Mouse (Mus musculus) kidney, embryonic 16.5 days (tissue): Measurements from ENCODE around the gene Gp9. TPM values are rescaled to one million over a fixed set of nuclear protein-coding genes. Genes with fewer than 3 reads are reported as not detected.
A peak's percentile ranks its signal among the peaks of the same experiment; 100 is the strongest.
"Not testable (repeated sequence)": the region's sequence is repeated elsewhere in the genome, so short reads cannot be mapped to it uniquely, and the experiment has no call there.

ENCODE experiments used
- ATAC-seq: fragments of 200-750 bp; cut with Nextera tagmentation; 2 replicates; pipeline ENCODE4 v1.8.0; 2017; ENCODE audit warnings: moderate TSS enrichment; ENCODE audit not compliant: low FRiP score, low TSS enrichment
- H3K27ac ChIP-seq: fragments of 300-500 bp; sonication (generic); 2 replicates; pipeline ENCODE4 v1.5.1; 2014; ENCODE audit warnings: low read length
- H3K27me3 ChIP-seq: fragments of 300-500 bp; sonication (generic); 2 replicates; pipeline ENCODE4 v1.6.1; 2014; ENCODE audit warnings: low read length, control low read depth, mixed read lengths; ENCODE audit not compliant: insufficient read depth
- H3K36me3 ChIP-seq: fragments of 300-500 bp; sonication (generic); 2 replicates; pipeline ENCODE4 v1.6.1; 2014; ENCODE audit warnings: low read length, control low read depth, mixed read lengths; ENCODE audit not compliant: insufficient read depth
- H3K4me1 ChIP-seq: fragments of 300-500 bp; sonication (generic); 2 replicates; pipeline ENCODE4 v1.6.1; 2014; ENCODE audit warnings: low read length, control low read depth, mixed read lengths; ENCODE audit not compliant: insufficient read depth
- H3K4me2 ChIP-seq: fragments of 300-500 bp; sonication (generic); replicated peaks from 2 replicates; pipeline ENCODE4 v1.6.1; 2014; ENCODE audit warnings: low read depth, low read length
- H3K4me3 ChIP-seq: fragments of 300-500 bp; sonication (generic); 2 replicates; pipeline ENCODE4 v1.5.1; 2014; ENCODE audit warnings: mild to moderate bottlenecking, low read length
- H3K9ac ChIP-seq: fragments of 300-500 bp; sonication (generic); replicated peaks from 2 replicates; pipeline ENCODE4 v1.6.1; 2014; ENCODE audit warnings: low read length
- H3K9me3 ChIP-seq: fragments of 300-500 bp; sonication (generic); 2 replicates; pipeline ENCODE4 v1.6.1; 2016; ENCODE audit warnings: low read length, control low read depth
- whole genome bisulfite sequencing: fragments of 180-500 bp; shearing (Covaris S2); extraction: QIAGEN DNeasy Blood & Tissue Kit; methylation state at CpG from one replicate; pipeline ENCODE4 v1.1.7; 2014; 5-methylcytosine and 5-hydroxymethylcytosine counted together
- polyA plus RNA-seq: library from polyadenylated mRNA; unstranded; fragments of >200 nt; fragmentation: Nextera tagmentation; extraction: Ambion mirVana; gene quantifications from 2 replicates; pipeline ENCODE4 v1.2.1, GENCODE M21; 2015

The Gp9 gene
- polyA plus RNA-seq, 1 experiment from 2014 or later = 1.6 TPM

DNA sequence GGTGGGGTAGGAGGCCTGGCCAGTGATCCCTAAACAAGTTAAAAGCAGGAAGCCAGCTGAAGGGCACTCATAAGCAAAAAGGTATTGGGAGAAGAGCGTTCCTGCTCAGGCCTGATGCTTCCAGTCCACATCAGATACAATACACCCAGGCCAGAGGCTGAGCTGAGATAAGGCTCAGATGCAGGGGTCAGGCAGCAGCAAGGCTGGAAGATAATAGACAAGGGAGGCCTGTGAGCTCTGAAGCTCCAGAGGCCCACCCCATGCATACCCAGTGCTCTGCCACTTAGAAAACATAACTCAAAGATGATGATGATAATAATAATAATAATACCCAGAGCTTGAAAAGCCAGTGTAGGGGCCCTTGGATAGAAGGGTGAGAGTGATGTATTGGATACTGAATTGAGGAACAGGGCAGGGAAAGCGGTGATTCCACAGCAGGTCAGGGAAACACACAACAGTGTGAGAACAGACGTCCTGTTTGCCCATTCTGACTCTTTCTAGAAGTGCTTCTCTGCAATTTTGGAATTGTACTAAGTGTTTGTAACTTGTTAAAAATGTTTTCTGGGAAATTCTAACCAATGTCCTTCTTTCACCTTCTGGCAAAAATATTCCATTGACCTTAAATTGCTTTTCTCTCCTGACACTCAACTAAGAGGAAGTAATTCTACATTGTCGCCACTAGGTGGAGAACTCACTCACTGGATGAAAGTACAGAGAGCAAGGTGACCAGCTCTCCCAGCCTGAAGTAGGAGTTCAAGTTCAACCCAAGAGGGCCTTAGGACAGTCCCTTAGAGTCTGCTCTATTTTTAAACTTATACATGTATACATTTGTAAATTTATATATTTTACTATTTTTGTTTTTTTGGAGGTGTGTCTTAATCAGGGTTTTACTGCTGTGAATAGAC is 14.2 kb upstream of the Gp9 start:
- Histone ChIP-seq H3K27ac (no peak overlapping the region), H3K4me1 (no peaks in the 10 kb centered on the region), H3K4me3 (no peak overlapping the region), H3K9ac (no peak overlapping the region), H3K27me3 (no peaks in the 10 kb centered on the region), H3K4me2 (no peak overlapping the region), H3K9me3 (0 out of 2 replicates have a peak, but pooled peaks cover 2% of the 10 kb centered on the region), H3K36me3 (no peaks in the 10 kb centered on the region)
- no peak for ATAC-seq
- 70% methylated on average over 4 of the region's 4 CpGs for WGBS

DNA sequence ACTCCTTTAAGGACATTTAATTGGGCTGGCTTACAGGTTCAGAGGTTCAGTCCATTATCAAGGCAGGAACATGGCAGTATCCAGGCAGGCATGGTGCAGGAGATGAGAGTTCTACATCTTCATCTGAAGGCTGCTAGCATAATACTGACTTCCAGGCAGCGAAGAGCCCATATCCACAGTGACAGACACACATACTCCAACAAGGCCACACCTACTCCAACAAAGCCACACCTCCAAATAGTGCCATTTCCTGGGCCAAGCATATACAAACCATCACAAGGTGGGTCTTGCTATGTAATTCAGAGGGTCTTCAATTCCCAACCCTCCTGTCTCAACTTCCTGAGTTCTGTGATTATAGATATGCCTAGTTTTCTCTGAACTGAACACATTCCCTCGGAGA is 13.6 kb upstream of the Gp9 start:
- not testable (repeated sequence) for H3K27ac ChIP-seq, H3K4me3 ChIP-seq, ATAC-seq, H3K4me2 ChIP-seq, H3K4me1 ChIP-seq, H3K9ac ChIP-seq, H3K9me3 ChIP-seq, H3K36me3 ChIP-seq, H3K27me3 ChIP-seq
- WGBS = 98% methylated on average over 2 of the region's 2 CpGs

DNA sequence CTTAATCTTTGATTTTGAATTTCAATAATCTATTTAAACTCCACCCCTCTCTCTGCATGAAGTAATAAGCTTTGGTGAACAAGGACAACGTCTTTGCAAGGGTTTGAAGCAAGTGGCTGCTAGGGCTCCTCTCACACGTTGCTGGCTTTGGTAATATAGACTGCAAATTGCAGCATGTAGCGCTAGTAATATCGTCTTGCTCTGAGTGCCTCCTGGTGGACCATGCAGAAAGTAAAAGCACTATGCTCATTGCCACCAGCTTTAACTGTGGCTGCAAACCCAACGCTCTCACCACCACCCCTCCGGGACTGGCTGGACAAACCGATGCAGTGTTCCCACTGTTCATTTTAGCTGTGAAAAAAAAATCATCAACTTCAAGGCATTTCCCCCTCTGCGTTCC is 7.2 kb upstream of the Gp9 start:
- Histone ChIP-seq H3K27ac (no peak overlapping the region), H3K4me3 (no peak overlapping the region), H3K9me3 (0 out of 2 replicates have a peak, but pooled peaks cover 2% of the 10 kb centered on the region), H3K36me3 (no peaks in the 10 kb centered on the region), H3K4me2 (no peak overlapping the region), H3K27me3 (no peaks in the 10 kb centered on the region), H3K9ac (no peak overlapping the region), H3K4me1 (no peaks in the 10 kb centered on the region)
- WGBS = 56% methylated on average over 8 of the region's 8 CpGs
- ATAC-seq = no peak

DNA sequence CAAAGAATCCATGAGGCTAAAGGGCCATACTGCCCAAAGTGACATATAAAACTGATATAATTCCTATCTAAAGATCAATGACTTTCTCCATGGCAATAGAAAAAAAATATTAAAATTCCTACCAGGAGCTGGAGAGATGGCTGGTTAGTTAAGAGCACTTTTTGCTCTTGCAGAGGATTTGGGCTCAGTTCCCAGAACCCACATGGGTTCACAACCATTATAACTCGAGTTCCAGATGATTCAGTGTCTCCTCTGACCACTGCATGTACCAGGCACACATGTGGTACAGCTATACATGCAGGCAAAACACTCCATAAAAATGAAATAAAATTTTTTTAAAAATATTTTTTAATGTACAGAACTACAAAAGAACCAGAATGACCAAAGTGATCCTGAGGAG is 3.4 kb upstream of the Gp9 start:
- WGBS = 50% methylated on average over 1 of the region's 1 CpGs

DNA sequence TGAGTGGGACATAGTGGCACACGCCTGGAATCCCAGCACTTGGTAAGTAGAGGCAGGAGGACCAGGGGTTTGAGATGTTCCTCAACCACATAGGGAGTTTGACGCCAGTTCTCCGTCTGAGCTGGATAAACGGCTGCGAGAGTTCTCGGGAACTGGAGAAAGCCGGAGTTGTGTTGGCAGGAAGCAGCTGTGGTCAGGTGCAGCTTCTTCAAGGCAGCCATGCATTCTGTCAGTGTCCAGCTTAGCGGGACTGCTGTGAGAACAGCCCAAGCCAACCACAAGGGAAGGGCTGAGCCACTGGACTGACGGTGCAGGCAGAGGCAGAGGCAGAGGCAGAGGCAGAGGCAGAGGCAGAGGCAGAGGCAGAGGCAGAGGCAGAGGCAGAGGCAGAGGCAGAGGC is 3.0 kb upstream of the Gp9 start:
- Histone ChIP-seq H3K9me3 (no peaks in the 10 kb centered on the region), H3K27ac (no peak overlapping the region), H3K4me1 (no peaks in the 10 kb centered on the region), H3K27me3 (no peaks in the 10 kb centered on the region), H3K36me3 (no peaks in the 10 kb centered on the region), H3K4me2 (no peak overlapping the region), H3K4me3 (no peak overlapping the region), H3K9ac (no peak overlapping the region)
- WGBS = 79% methylated on average over 9 of the region's 9 CpGs
- ATAC-seq = no peak

More for the DNA sequence above, 3.4 kb upstream of the Gp9 start:
- no peak overlapping the region for H3K27ac ChIP-seq
- H3K4me3 ChIP-seq = no peak overlapping the region
- H3K4me2 ChIP-seq = no peak overlapping the region
- no peaks in the 10 kb centered on the region for H3K4me1 ChIP-seq
- H3K9ac ChIP-seq = no peak overlapping the region
- H3K9me3 ChIP-seq = no peaks in the 10 kb centered on the region
- H3K27me3 ChIP-seq = no peaks in the 10 kb centered on the region
- H3K36me3 ChIP-seq = no peaks in the 10 kb centered on the region
- ATAC-seq = no peak

DNA sequence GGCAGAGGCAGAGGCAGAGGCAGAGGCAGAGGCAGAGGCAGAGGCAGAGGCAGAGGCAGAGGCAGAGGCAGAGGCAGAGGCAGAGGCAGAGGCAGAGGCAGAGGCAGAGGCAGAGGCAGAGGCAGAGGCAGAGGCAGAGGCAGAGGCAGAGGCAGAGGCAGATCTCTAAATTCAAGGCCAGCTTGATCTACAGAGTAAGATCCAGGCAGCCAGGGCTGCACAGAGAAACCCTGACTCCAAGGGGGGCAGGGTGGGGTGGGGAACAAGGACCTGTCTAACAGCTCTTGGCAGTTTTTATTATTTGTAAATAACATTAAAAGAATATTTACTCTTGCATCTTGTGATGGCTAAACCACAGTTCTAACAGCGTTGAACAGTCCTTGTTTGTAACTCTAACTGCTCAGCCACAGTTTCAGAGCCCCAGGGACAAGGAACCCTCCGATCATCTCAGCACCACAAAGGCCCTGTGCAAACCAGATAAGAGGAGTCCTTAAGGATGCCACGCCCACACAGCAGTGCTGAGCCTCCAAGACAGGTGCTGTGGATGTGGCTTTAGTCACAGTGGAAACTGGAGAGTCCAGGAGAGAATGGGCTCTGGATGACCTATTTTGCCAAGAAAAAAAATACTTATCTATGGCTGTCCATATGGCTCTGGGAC is 2.2 kb upstream of the Gp9 start:
- Histone ChIP-seq H3K9ac (no peak overlapping the region), H3K27ac (no peak overlapping the region), H3K9me3 (no peaks in the 10 kb centered on the region), H3K36me3 (no peaks in the 10 kb centered on the region), H3K4me1 (no peaks in the 10 kb centered on the region), H3K27me3 (no peaks in the 10 kb centered on the region), H3K4me2 (no peak overlapping the region), H3K4me3 (no peak overlapping the region)
- WGBS = 67% methylated on average over 3 of the region's 3 CpGs
- ATAC-seq = no peak

DNA sequence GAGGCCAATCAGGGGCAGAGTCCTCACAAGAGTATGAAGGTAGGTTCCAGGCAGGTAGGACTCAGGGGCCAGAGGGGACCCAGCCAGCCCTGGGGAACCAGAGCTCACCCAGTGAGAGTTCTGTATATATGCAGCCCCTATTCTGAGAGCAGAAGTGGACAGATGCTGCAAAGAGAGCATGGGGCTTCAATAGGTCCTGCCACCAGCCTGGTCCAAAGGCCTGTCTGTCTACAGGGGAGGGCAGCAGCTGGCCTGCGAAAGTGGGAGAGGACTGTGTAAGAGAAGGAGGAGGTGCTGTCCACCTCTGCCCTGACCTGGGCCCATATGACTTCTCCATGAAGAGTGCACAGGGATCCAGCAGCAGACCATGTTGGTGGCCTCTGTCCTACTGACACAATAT is 1.2 kb upstream of the Gp9 start:
- H3K9me3 ChIP-seq = no peaks in the 10 kb centered on the region
- H3K36me3 ChIP-seq = no peaks in the 10 kb centered on the region
- no peak overlapping the region for H3K9ac ChIP-seq
- H3K4me3 ChIP-seq = no peak overlapping the region
- no peaks in the 10 kb centered on the region for H3K27me3 ChIP-seq
- no peak overlapping the region for H3K27ac ChIP-seq
- 53% methylated on average over 1 of the region's 1 CpGs for WGBS
- no peak overlapping the region for H3K4me2 ChIP-seq
- 0 out of 2 replicates have a peak, but pooled peaks have one; percentile 11 for ATAC-seq
- no peaks in the 10 kb centered on the region for H3K4me1 ChIP-seq

DNA sequence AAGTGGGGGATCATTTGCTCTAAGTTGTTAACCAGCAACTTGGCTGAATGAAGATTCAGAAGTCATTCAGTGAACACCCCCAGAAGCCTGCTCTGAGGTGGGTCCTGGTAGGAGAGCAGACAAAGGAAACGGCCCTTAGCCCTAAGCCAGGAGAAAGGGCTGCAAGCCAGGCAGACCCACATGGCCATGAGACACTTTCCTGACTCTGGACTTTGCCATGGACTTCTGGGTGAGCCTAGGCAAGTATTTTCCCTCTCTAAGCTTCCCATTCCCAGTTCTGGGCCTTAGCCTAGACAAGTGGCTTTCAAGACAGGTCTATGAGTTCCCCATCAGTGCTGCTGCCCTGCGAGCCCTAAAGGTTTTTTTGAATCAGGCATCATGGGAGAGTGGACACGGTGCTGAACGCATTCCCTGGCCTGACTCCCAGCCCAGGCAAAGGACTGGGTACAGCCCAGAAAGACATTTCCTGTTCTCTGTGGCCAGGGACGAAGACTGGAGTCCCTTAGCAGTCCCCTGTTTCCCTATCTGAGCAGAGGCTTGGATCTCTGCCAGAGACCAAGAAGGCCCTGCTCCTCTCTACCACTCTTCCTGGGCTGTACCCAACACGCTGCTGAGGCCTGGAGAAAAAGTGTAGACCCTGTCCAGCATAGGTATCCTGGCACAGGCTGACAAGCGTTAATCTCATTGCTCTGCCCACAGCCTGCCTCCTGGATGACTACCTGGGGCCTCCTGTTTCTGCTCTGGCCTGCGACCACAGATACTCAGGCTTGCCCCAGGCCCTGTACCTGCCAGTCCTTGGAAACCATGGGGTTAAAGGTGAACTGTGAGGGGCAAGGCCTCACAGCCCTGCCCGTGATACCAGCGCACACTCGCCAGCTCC is 662 bp downstream of the Gp9 start:
- Histone ChIP-seq H3K4me3 (no peak overlapping the region), H3K27ac (no peak overlapping the region), H3K9me3 (no peaks in the 10 kb centered on the region), H3K9ac (no peak overlapping the region), H3K4me1 (no peaks in the 10 kb centered on the region), H3K4me2 (no peak overlapping the region), H3K36me3 (no peaks in the 10 kb centered on the region), H3K27me3 (no peaks in the 10 kb centered on the region)
- ATAC-seq = peak; percentile 42; the same call in 1 of the 2 replicates
- 57% methylated on average over 11 of the region's 11 CpGs for WGBS

DNA sequence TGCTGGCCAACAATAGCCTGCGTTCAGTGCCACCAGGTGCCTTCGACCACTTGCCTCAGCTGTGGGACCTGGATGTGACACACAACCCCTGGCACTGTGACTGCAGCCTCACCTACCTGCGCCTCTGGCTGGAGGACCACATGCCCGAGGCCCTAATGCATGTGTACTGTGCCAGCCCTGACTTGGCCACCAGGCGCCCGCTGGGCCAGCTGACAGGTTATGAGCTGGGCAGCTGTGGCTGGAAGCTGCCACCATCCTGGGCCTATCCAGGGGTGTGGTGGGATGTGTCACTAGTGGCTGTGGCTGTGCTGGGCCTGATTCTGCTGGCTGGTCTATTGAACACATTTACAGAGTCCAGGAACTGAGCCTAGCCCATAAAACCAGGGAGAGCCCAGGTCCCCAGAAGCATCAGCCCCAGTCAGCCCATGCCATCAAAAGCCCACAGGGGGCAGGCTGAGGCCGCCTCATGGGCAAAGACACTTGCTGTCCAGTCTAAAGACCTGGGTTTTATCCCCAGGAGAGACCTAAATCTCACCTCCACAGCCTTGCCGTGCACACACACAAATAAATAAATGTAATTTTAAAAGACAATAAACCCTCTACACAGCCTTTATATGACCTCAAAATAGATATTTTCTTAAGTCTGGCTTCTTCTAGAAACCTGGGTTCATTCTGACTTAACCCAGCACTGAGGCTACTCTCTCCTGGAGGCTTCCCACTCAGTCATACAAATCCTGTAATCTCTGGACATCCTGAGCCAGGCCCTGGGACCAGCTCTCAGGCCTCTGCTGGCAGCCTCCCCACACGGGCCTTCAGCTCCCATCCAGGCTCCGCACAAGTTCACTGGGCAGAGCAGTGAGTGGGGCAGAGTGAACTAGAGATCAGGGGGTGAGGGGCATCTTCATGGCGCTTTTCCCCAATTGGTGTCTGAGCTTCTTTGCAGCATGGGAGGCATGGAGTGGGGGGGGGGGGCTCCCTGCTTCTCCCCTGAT is 1.6 kb downstream of the Gp9 start:
- H3K4me3 ChIP-seq = no peak overlapping the region
- H3K27me3 ChIP-seq = no peaks in the 10 kb centered on the region
- H3K36me3 ChIP-seq = no peaks in the 10 kb centered on the region
- no peak overlapping the region for H3K4me2 ChIP-seq
- no peak overlapping the region for H3K27ac ChIP-seq
- H3K9me3 ChIP-seq = no peaks in the 10 kb centered on the region
- no peaks in the 10 kb centered on the region for H3K4me1 ChIP-seq
- peak; percentile 35; the same call in 1 of the 2 replicates for ATAC-seq
- 87% methylated on average over 11 of the region's 11 CpGs for WGBS
- no peak overlapping the region for H3K9ac ChIP-seq
